Mouse (Mus musculus) CH12.LX (cell line): ENCODE results near the gene Tmem130. TPM values are rescaled to one million over a fixed set of nuclear protein-coding genes. Genes with fewer than 3 reads are reported as not detected.

Experiments
- DNase-seq: peaks from one replicate; pipeline ENCODE4 v3.0.0-alpha.2; 2013; ENCODE audit errors: extremely low read depth
- H3K27ac ChIP-seq: 2 replicates; pipeline ENCODE4 v1.5.1; 2012; ENCODE audit warnings: low read depth, mild to moderate bottlenecking, control low read depth, moderate library complexity; ENCODE audit not compliant: insufficient read depth
- H3K27me3 ChIP-seq: replicated peaks from 2 replicates; pipeline ENCODE3; 2012; ENCODE audit warnings: inconsistent platforms
- H3K36me3 ChIP-seq, 2 experiments: replicated peaks in 1 of 2; 2 replicates each; pipeline versions ENCODE3 to v1.6.1; 2012; ENCODE audit warnings: inconsistent platforms in 1 of 2, low read length in 1 of 2, mild to moderate bottlenecking in 1 of 2, mixed read lengths in 1 of 2, moderate library complexity in 1 of 2; ENCODE audit not compliant: control insufficient read depth in 1 of 2, insufficient read depth in 1 of 2
- H3K4me1 ChIP-seq, 2 experiments: 2 replicates each; pipeline ENCODE4 v1.6.1; 2012; ENCODE audit warnings: inconsistent platforms in 1 of 2, moderate library complexity in 1 of 2; ENCODE audit not compliant: insufficient read depth in 2 of 2, control insufficient read depth in 1 of 2
- H3K4me2 ChIP-seq: 2 replicates; pipeline ENCODE4 v1.6.1; 2012; ENCODE audit warnings: low read depth, mild to moderate bottlenecking, control low read depth; ENCODE audit not compliant: poor library complexity, insufficient read depth, severe bottlenecking
- H3K4me3 ChIP-seq, 3 experiments: fragments of 150-350 bp in 1 of 3; sonication (generic) in 1 of 3; replicated peaks in 1 of 3; 2 replicates each; pipeline versions ENCODE3 to v1.5.1; 2011 to 2012; ENCODE audit warnings: low read depth in 2 of 3, low read length in 2 of 3, mild to moderate bottlenecking in 2 of 3, moderate library complexity in 2 of 3, control low read depth in 1 of 3, improper control_type of control experiment in 1 of 3, inconsistent platforms in 1 of 3, mixed read lengths in 1 of 3; ENCODE audit not compliant: poor library complexity in 1 of 3
- H3K79me2 ChIP-seq: replicated peaks from 2 replicates; pipeline ENCODE4 v1.6.1; 2012; ENCODE audit warnings: mild to moderate bottlenecking, moderate library complexity; ENCODE audit not compliant: control insufficient read depth, poor library complexity, insufficient read depth, severe bottlenecking; ENCODE audit errors: extremely low read depth
- H3K9ac ChIP-seq: 2 replicates; pipeline ENCODE4 v1.6.1; 2012; ENCODE audit warnings: low read depth, mild to moderate bottlenecking, control low read depth, moderate library complexity; ENCODE audit not compliant: insufficient read depth
- H3K9me3 ChIP-seq: replicated peaks from 2 replicates; pipeline ENCODE3; 2012; ENCODE audit warnings: low read length, inconsistent platforms, mixed read lengths
- CHD1 ChIP-seq: IDR thresholded peaks from 2 replicates; pipeline ENCODE4 v1.6.1; 2012; ENCODE audit warnings: low read depth, low read length, improper control_type of control experiment, inconsistent platforms
- ELF1 ChIP-seq: IDR thresholded peaks from 2 replicates; pipeline ENCODE4 v1.6.1; 2014; ENCODE audit warnings: low read depth, mild to moderate bottlenecking, inconsistent platforms, low read length, improper control_type of control experiment
- EP300 ChIP-seq: IDR thresholded peaks from 2 replicates; pipeline ENCODE4 v1.6.1; 2011; ENCODE audit warnings: low read length, improper control_type of control experiment
- ETS1 ChIP-seq: conservative IDR thresholded peaks from 2 replicates; pipeline ENCODE4 v1.6.1; 2012; ENCODE audit warnings: low read depth, mild to moderate bottlenecking, inconsistent platforms, low read length, improper control_type of control experiment, moderate library complexity
- KAT2A ChIP-seq: IDR thresholded peaks from 2 replicates; pipeline ENCODE4 v1.6.1; 2012; ENCODE audit warnings: low read length, improper control_type of control experiment, inconsistent platforms; ENCODE audit not compliant: insufficient replicate concordance
- NELFE ChIP-seq: IDR thresholded peaks from 2 replicates; pipeline ENCODE4 v1.6.1; 2011; ENCODE audit warnings: low read depth, low read length, improper control_type of control experiment
- NRF1 ChIP-seq: IDR thresholded peaks from 2 replicates; pipeline ENCODE4 v1.6.1; 2014; ENCODE audit warnings: low read depth, mild to moderate bottlenecking, inconsistent platforms, low read length, improper control_type of control experiment, moderate library complexity
- POLR2A ChIP-seq: IDR thresholded peaks from 2 replicates; pipeline ENCODE4 v1.6.1; 2011; ENCODE audit warnings: low read depth, mild to moderate bottlenecking, improper control_type of control experiment, low read length
- RAD21 ChIP-seq: IDR thresholded peaks from 2 replicates; pipeline ENCODE4 v1.6.1; 2011; ENCODE audit warnings: low read depth, mild to moderate bottlenecking, low read length, improper control_type of control experiment, moderate library complexity
- RCOR1 ChIP-seq: conservative IDR thresholded peaks from 2 replicates; pipeline ENCODE4 v1.6.1; 2012; ENCODE audit warnings: low read depth, mild to moderate bottlenecking, inconsistent platforms, low read length, improper control_type of control experiment
- TBP ChIP-seq: conservative IDR thresholded peaks from 2 replicates; pipeline ENCODE4 v1.6.1; 2011; ENCODE audit warnings: low read depth, low read length, improper control_type of control experiment
- ZMIZ1 ChIP-seq: IDR thresholded peaks from 2 replicates; pipeline ENCODE4 v1.6.1; 2012; ENCODE audit warnings: low read depth, mild to moderate bottlenecking, inconsistent platforms, low read length, improper control_type of control experiment
- ZNF384 ChIP-seq: IDR thresholded peaks from 2 replicates; pipeline ENCODE4 v1.6.1; 2012; ENCODE audit warnings: low read depth, low read length, improper control_type of control experiment, inconsistent platforms
- dilution Hi-C: fragments of 300-500 bp; cut with MboI; formaldehyde crosslinking; loops from 2 replicates; pipeline ENCODE4 v1.14.3; 2020; ENCODE audit warnings: low sequenced_read_pairs; ENCODE audit not compliant: extremely low pct_unique_long_range_greater_than_20kb, extremely low pct_ligation_motif_present
- in situ Hi-C: fragments of 300-500 bp; cut with MboI; formaldehyde crosslinking; loops from 3 replicates; pipeline ENCODE4 v1.14.3; 2019; ENCODE audit warnings: low sequenced_read_pairs, low pct_ligation_motif_present, low pct_unique_long_range_greater_than_20kb, mixed read lengths
- polyA plus RNA-seq: library from polyadenylated mRNA; unstranded; fragments of >175 nt; gene quantifications from 2 replicates; pipeline ENCODE4 v1.2.1, GENCODE M21; 2012; ENCODE audit warnings: low read depth; ENCODE audit not compliant: insufficient read length
- total RNA-seq, 2 experiments: library from RNA; depleted of rRNA; stranded (reverse); fragments of 300-350 nt in 1 of 2; fragments of >200 nt in 1 of 2; gene quantifications; 2 replicates each; pipeline ENCODE4 v1.2.3; 2012 to 2014

Tmem130 gene
- total RNA-seq (2012; rRNA removed) = not detected in 2 replicates
- not detected in 2 replicates for total RNA-seq (2014; rRNA removed)
- polyA plus RNA-seq = 0.20 TPM in 1 of 2 replicates, not detected in the other

DNA sequence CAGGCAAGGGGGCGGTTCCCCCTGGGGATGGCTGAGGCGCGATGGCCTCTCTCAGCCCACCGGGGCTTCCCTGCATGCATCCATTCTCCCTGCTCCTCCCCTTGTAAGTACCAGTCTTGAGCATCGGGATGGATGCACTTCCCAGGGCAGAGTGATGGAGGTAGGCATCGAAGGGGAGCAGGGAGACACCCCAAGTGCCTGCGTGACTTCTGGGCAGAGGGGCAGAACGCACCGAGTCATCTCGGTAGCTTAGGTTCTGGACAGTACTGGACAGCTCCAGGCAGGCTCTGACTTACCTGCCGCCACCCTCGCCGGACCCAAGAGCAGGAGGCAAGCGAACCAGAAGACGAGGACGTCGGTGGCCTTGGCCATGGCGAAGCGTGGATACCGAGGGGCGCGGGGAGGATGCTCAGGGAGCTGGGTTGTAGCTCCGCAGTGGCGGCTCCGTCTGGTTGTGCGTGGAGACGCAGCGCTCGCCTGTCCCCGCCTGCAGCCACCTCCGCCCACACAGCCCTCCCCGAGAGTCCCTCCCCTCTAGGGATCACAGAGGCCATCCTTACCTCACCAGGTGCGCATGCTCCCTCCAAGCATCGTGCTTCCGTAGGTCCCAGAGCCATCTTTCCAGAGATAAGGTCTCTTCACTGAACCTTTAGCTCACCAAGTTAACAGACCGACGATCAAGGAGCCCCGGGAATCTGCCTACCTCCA, at the start of gene Tmem130:
Tmem130 (minus strand) TSS at position 658 of the 708 bp plus-strand sequence.
- peaks cover 39% of the 10 kb centered on the region for H3K27me3 ChIP-seq
- H3K27ac ChIP-seq = no peak within 1 kb of the TSS
- no peak within 1 kb of the TSS for H3K9ac ChIP-seq
- H3K4me1 ChIP-seq = no peaks in the 10 kb centered on the region
- H3K4me2 ChIP-seq = no peak within 1 kb of the TSS
- TF ChIP-seq KAT2A = no peak
- no peak for TF ChIP-seq RAD21
- TF ChIP-seq ZNF384 = no peak
- no peak for TF ChIP-seq ZMIZ1
- TF ChIP-seq CHD1 = no peak
- TF ChIP-seq EP300 = no peak
- no peak for TF ChIP-seq NELFE
- H3K9me3 ChIP-seq = no peaks in the 10 kb centered on the region
- in situ Hi-C loops (no loop called here), dilution Hi-C loops (no loop called here)
- DNase-seq = no peak
- no peaks in the 10 kb centered on the region for H3K79me2 ChIP-seq
- no peaks in the 10 kb centered on the region for H3K36me3 ChIP-seq
- no peak within 1 kb of the TSS for H3K4me3 ChIP-seq

DNA sequence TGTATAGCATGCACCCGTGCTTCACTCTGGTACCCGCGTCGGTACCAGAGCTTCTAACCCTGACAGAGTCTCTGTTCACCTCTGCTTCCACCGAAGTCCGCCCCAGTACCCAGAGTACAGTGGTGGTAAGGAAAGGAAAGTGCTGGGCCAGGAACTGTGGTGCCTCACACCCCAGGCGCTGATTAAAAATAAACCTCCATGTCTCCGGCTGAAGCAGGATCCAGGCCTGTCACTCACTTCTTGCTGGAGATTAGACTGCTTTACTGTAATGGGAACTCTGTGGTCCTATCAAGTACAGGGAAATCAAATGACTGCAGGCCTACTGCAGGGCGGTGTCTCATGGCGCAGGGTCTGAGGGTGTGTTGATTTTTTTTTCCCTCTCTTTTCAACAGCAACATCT, 45.3 kb upstream of the Tmem130 start:
- no peaks in the 10 kb centered on the region for H3K9me3 ChIP-seq
- H3K36me3 ChIP-seq = peaks cover 83 to 100% of the 10 kb centered on the region in 2 experiments
- H3K9ac ChIP-seq = no peak overlapping the region
- no peak overlapping the region for H3K27ac ChIP-seq
- DNase-seq = no peak
- no peak for TF ChIP-seq ELF1
- no peak for TF ChIP-seq NRF1
- TF ChIP-seq TBP = no peak
- no peak for TF ChIP-seq POLR2A
- no peak for TF ChIP-seq RCOR1
- no peaks in the 10 kb centered on the region for H3K27me3 ChIP-seq
- H3K4me1 ChIP-seq = no peaks in the 10 kb centered on the region
- dilution Hi-C loops = no loop called here
- no peak overlapping the region for H3K4me2 ChIP-seq
- in situ Hi-C loops = no loop called here
- H3K4me3 ChIP-seq = no peak overlapping the region
- H3K79me2 ChIP-seq = no peaks in the 10 kb centered on the region

- Histone ChIP-seq H3K9me3 (no peaks in the 10 kb centered on the region), H3K4me3 (no peak overlapping the region), H3K4me1 (no peaks in the 10 kb centered on the region), H3K36me3 (peaks cover 84 to 98% of the 10 kb centered on the region in 2 experiments), H3K4me2 (no peak overlapping the region), H3K27ac (no peak overlapping the region), H3K79me2 (no peaks in the 10 kb centered on the region), H3K27me3 (no peaks in the 10 kb centered on the region), H3K9ac (no peak overlapping the region)
- in situ Hi-C loops = no loop called here
- TF ChIP-seq ETS1 = no peak
- DNase-seq = no peak
- dilution Hi-C loops = no loop called here
Measured at GRCm38 (mm10) chr5:144804181-144804580, 42.6 kb upstream of the Tmem130 start.
